Mouse (Mus musculus) erythroblast, embryonic 14.5 days (primary cell): ENCODE data around the gene Cand1. TPM values are rescaled to one million over a fixed set of nuclear protein-coding genes. Genes with fewer than 3 reads are reported as not detected.

ENCODE experiments used
- H3K27me3 ChIP-seq: 2 replicates; pipeline ENCODE4 v1.6.1; 2012; ENCODE audit warnings: inconsistent platforms; ENCODE audit not compliant: control insufficient read depth
- H3K36me3 ChIP-seq: 2 replicates; pipeline ENCODE4 v1.6.1; 2012; ENCODE audit warnings: mild to moderate bottlenecking, inconsistent platforms; ENCODE audit not compliant: control insufficient read depth
- H3K4me1 ChIP-seq: 2 replicates; pipeline ENCODE4 v1.6.1; 2012; ENCODE audit warnings: inconsistent platforms; ENCODE audit not compliant: control insufficient read depth
- H3K4me3 ChIP-seq: replicated peaks from 2 replicates; pipeline ENCODE3; 2012; ENCODE audit warnings: moderate library complexity, mild to moderate bottlenecking, inconsistent platforms
- H3K9me3 ChIP-seq: 2 replicates; pipeline ENCODE4 v1.6.1; 2012; ENCODE audit warnings: low read length, inconsistent platforms, mixed read lengths; ENCODE audit not compliant: control insufficient read depth
- GATA1 ChIP-seq: IDR thresholded peaks from 2 replicates; pipeline ENCODE4 v1.6.1; 2012; ENCODE audit warnings: low read length, inconsistent platforms, mixed read lengths
- TAL1 ChIP-seq: IDR thresholded peaks from 3 replicates; pipeline ENCODE4 v1.6.1; 2012; ENCODE audit warnings: low read length, inconsistent platforms, mixed read lengths
- polyA plus RNA-seq: library from polyadenylated mRNA; stranded (reverse); fragments of >175 nt; gene quantifications from 2 replicates; pipeline ENCODE4 v1.2.3, GENCODE M21; 2012

Cand1 gene
- 0.46 and 0.50 TPM in 2 replicates for polyA plus RNA-seq

DNA sequence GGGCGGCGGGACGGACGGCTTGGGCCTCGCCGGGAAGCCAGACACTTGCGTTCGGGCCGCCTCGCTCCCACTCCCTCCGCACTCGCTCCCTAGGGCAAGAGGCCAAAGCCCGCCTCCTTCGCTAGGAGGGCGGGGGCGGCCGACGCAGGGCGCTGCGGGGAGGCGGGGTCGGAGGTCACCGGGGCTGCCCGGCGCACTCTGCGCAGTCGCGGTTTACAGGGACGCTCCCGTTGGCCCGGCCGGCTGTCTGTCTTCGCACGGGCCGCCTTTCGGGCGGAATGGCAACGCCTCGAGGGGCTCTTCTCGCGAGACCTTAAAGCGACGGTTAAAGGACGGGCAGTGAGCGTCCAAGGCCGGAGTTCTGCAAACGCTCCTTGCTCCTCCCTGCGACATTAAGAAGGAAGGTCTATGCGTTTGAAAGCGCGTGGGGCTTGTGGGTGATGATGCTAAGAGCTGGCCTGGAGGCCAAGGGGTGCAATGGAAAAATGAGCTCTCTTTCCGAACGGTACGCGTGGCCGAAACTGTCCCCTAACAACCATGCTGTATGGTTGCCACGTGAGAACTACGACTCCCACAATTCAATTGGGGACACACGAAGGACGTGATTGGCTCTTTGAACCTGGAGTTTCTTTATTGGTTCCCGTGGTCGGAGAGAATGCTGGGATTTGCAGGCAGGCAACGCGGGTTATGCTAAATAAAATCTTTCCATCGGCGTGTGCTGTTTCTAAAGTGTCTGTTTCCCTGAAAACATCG is at the start of gene Cand1:
TSS of gene Cand1 (minus strand) at position 87 of the 753 bp plus-strand sequence.
- no peak for TF ChIP-seq GATA1
- no peaks in the 10 kb centered on the region for H3K27me3 ChIP-seq

DNA sequence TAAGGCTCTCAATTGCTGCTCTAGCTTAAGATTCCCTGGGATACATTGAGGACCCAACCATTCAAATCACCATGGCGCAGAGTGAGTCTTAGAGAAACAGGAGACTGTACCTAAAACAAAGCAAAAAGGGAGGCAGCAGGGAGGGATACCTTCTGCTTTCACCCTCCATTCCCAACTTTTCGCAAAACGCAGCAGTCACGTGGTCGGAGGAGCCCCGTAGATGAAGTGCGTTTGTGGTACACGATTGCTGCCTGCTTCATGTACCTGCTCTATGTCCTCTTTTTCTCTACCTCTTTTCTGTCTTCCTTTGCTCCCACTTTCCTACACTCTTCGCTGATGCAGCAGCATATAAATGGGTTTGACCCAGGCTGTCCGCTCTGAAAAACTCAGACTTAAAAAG is 39.0 kb upstream of the Cand1 start:
- H3K9me3 ChIP-seq, result peaks cover 6% of the 10 kb centered on the region; the same call in 1 of the 2 replicates
- no peak overlapping the region for H3K4me3 ChIP-seq
- H3K27me3 ChIP-seq, result no peaks in the 10 kb centered on the region
- TF ChIP-seq GATA1 (no peak), TAL1 (no peak)
- H3K36me3 ChIP-seq, result no peaks in the 10 kb centered on the region
- no peaks in the 10 kb centered on the region for H3K4me1 ChIP-seq

More for the DNA sequence above, at the start of gene Cand1:
- H3K4me1 ChIP-seq, result peaks cover 23% of the 10 kb centered on the region
- peaks cover 12% of the 10 kb centered on the region for H3K36me3 ChIP-seq
- peak within 1 kb of the TSS; percentile 97 for H3K4me3 ChIP-seq
- H3K9me3 ChIP-seq, result no peaks in the 10 kb centered on the region

DNA sequence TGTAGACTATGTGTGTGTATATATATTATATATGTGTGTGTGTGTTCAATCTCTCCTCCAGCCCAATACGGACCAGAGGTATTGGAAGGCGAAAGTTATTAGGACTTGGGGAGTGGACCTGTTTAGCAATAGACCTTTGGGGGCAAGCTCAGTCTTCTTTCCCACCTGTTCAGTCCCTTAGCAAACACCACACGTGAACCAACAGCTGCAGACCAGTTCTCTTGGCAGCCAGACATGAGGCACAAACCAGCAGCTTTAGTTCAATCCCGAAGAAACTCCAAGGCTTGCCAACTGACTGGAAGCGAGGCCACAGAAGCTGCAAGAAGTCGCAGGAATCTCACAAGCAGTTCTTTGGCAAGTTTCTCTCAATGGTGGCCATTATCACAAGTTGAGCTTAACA is 34.5 kb upstream of the Cand1 start:
- H3K4me3 ChIP-seq, result no peak overlapping the region
- no peaks in the 10 kb centered on the region for H3K27me3 ChIP-seq
- peaks cover 4% of the 10 kb centered on the region; the same call in 1 of the 2 replicates for H3K9me3 ChIP-seq
- no peak for TF ChIP-seq GATA1
- TF ChIP-seq TAL1, result no peak
- no peaks in the 10 kb centered on the region for H3K36me3 ChIP-seq
- no peaks in the 10 kb centered on the region for H3K4me1 ChIP-seq

DNA sequence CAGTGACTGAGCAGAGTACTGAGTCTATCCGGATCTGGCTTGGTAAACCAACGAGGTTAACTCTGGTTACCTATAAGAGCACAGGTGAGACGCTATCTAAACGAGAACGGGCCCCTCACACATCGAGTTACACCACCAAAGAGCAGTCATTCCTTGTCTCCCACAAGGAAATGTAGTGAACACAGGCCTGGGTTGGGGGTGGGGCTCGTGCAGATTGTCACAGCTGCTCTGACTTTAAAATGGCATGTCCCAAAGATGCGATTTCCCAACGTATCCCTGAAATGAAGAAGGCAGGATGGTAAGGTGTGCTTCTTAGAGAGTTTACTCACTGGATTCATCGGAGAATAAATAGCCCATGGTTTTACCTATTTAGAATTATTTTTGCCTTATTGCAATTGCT is 32.7 kb upstream of the Cand1 start:
- no peak overlapping the region for H3K4me3 ChIP-seq
- no peaks in the 10 kb centered on the region for H3K4me1 ChIP-seq
- no peaks in the 10 kb centered on the region for H3K36me3 ChIP-seq
- no peaks in the 10 kb centered on the region for H3K9me3 ChIP-seq
- H3K27me3 ChIP-seq, result no peaks in the 10 kb centered on the region
- TF ChIP-seq GATA1, result no peak

DNA sequence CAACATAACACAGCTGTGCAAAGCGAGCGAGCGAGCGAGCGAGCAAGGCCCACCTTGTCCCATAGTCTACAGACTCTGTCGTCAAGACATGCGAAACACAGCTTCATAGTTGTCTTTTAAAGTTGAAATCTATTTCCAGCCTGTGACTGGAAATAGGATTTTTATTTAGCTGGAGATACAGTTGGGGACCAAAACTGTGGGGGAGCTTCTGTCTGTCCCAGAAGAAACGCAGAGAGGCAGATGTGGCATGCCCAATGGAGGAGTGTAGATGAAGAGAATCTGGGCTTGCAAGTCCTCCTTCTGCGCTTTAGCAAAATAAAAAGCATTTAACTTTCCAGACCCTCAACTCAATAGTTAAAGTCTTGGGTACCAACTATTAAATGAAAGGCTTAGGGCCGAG is 32.1 kb upstream of the Cand1 start:
- no peaks in the 10 kb centered on the region for H3K9me3 ChIP-seq
- H3K4me1 ChIP-seq, result no peaks in the 10 kb centered on the region
- TF ChIP-seq TAL1 (no peak), GATA1 (no peak)
- H3K4me3 ChIP-seq, result no peak overlapping the region
- H3K27me3 ChIP-seq, result no peaks in the 10 kb centered on the region
- no peaks in the 10 kb centered on the region for H3K36me3 ChIP-seq

DNA sequence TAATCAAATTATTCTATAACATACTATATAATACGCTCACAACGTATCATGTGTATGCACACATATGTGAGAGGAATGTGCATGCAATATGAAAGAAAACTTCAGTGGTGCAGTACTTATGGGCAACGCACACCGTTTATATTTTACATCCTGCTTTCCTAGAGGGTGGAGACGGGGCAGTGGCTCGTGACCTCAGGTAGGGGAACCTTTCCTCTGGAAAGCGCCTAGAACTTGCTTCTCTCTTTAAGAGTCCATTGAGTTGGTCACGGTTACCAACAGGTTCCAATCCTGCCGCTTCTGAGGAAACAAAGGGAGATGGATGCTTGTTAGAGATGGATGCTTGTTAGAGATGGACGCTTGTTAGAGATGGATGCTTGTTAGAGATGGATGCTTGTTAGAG is 31.2 kb upstream of the Cand1 start:
- H3K36me3 ChIP-seq, result no peaks in the 10 kb centered on the region
- no peaks in the 10 kb centered on the region for H3K4me1 ChIP-seq
- H3K9me3 ChIP-seq, result peaks cover 3% of the 10 kb centered on the region; the same call in 1 of the 2 replicates
- TF ChIP-seq GATA1 (no peak), TAL1 (no peak)
- no peaks in the 10 kb centered on the region for H3K27me3 ChIP-seq
- no peak overlapping the region for H3K4me3 ChIP-seq

DNA sequence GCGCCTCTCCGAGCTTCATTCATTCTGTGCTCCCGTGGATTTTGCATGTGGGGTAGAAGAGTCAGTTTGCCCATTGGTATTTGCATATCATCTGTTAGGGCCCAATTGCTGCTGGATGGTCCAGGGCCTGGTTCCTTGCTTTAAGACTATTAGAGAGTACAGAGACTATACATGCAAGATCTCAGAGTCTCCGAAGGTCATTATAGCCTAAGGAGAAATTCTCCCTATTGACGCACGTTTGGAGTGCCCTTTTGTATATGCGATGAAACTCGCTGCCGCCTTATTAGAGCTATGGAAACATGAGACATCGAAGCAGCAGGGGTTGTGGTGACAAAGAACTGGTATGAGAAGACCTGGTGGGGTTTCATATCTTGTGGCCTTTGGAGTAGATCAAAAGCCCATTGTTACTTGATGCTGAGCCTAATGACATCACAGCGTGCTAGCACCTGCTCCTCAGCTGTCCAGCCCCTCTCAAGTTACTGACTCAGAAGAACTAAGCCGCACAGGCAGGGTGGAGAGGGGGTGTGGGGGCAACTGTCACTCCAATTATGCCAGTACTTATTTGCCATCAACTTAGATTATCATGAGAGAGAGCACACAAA is 30.6 kb upstream of the Cand1 start:
- no peak for TF ChIP-seq TAL1
- no peak for TF ChIP-seq GATA1
- no peak overlapping the region for H3K4me3 ChIP-seq
- no peaks in the 10 kb centered on the region for H3K27me3 ChIP-seq
- H3K36me3 ChIP-seq, result no peaks in the 10 kb centered on the region
- H3K9me3 ChIP-seq, result peaks cover 5% of the 10 kb centered on the region; the same call in 1 of the 2 replicates
- H3K4me1 ChIP-seq, result no peaks in the 10 kb centered on the region

DNA sequence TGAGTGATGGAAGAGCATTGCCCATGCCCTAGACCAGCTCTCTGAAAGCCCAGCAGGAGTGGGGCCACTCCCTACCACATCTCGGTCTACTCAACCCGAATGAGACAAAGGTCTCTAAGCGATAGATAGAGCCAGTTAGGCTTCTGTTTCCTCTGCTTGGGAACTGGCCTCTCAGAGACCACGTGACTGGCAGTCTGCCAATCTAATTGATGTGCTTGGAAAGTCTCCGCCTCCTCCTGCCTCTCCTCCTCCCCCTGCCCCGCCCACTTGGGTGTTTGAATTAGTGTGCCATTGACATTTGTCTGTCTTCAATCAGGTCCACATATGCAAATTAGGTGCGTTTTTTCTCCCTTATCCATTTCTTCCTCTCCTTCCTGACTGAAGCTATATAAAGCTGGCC is 24.9 kb upstream of the Cand1 start:
- Histone ChIP-seq H3K36me3 (no peaks in the 10 kb centered on the region), H3K4me1 (no peaks in the 10 kb centered on the region), H3K4me3 (no peak overlapping the region), H3K27me3 (no peaks in the 10 kb centered on the region), H3K9me3 (peaks cover 18% of the 10 kb centered on the region)
- TF ChIP-seq TAL1 (no peak), GATA1 (no peak)

DNA sequence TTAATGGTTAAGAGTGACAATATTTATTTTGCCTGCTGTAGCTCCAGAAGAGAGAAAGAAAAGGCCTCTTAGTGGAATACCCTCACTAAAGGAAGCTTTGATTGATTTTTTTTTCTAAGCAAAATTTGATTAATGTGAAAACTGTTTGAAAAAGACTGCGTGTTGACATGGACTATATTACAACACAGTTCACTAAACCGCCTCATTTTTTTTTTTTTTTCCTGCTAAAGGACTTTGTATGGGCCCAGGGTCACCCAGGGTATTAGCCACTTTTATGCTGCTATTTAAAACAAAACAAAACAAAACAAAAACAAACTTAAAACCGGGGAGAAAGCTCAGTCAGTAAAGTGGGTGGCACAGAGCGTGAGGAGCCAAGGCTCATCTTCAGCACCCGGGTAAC is 23.0 kb upstream of the Cand1 start:
- no peaks in the 10 kb centered on the region for H3K4me1 ChIP-seq
- no peaks in the 10 kb centered on the region for H3K27me3 ChIP-seq
- H3K36me3 ChIP-seq, result no peaks in the 10 kb centered on the region
- H3K9me3 ChIP-seq, result peaks cover 18% of the 10 kb centered on the region
- TF ChIP-seq GATA1 (no peak), TAL1 (no peak)
- H3K4me3 ChIP-seq, result no peak overlapping the region

DNA sequence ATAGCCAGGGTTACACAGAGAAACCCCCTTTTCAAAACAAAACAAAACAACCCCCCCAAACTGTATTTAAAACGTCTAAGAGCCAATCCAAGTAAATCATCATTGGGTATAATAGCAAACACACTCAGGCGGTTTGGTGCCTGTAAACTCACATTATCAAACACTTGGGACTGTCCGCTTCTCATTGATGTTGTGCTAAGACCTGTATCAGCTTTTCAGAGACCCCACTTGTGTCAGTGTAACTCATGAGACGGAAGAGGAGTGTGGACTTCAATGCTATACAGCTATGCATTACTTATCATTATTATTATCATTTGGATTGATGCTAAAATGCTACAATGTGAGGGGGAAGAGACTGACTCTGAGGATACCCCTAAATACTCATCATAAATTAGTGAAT is 18.0 kb upstream of the Cand1 start:
- TF ChIP-seq GATA1 (no peak), TAL1 (no peak)
- Histone ChIP-seq H3K4me1 (no peaks in the 10 kb centered on the region), H3K36me3 (no peaks in the 10 kb centered on the region), H3K9me3 (peaks cover 8% of the 10 kb centered on the region), H3K27me3 (no peaks in the 10 kb centered on the region), H3K4me3 (no peak overlapping the region)
